Mouse (Mus musculus) cerebellum, adult 2 months (tissue): Measurements from ENCODE around the gene Rora.

Source experiments
- CTCF ChIP-seq: fragments of 200-500 bp; IDR thresholded peaks from 2 replicates; pipeline ENCODE4 v1.5.1; 2011; ENCODE audit warnings: low read depth, mild to moderate bottlenecking, control low read depth, low read length, moderate library complexity, borderline replicate concordance; ENCODE audit not compliant: insufficient read depth
- POLR2A ChIP-seq: fragments of 200-500 bp; IDR thresholded peaks from 2 replicates; pipeline ENCODE4 v1.6.1; 2011; ENCODE audit warnings: low read length, control low read depth, borderline replicate concordance; ENCODE audit not compliant: insufficient read depth

DNA sequence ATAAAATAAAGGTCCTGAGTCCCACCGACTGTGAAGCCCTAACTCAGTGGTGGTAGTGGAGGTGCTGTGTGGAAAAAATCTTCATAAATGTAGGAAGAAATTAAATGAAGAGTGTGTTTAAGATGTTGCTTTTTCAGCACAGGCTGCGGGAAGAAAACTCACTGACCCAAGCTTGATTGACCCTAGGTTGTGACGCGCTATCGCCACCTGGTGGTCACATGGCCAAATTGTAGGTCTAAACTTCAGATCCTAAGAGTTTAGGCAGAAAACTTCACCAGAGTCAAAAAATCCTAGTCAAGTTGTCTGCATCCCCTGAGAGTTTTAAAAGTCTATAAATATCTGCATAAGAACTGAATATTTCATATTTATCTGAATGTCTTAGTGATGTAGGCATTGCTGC, 63.4 kb downstream of the Rora start:
- TF ChIP-seq POLR2A, result no peak
- peak; percentile 72 for TF ChIP-seq CTCF
